Comparison of ENCODE assay signal across 13 mouse cellular contexts in genomic region chr3:87376195-87377165, GRCm38 (mm10). TPM values are rescaled to one million over a fixed set of nuclear protein-coding genes. Genes with fewer than 3 reads are reported as not detected.
DNase-seq lines count a peak whose midpoint lies in the region; ATAC-seq and TF ChIP-seq lines count a peak whose summit lies in the region.
"Had no signal": no experiment of that assay in that cellular context is flagged by ENCODE, and none has a peak within 500 bp of the region (broad histone marks: within the 10 kb centered on the region; RNA-seq: fewer than 3 reads in every experiment).

Gene Fcrl1, plus strand, starts transcription at chr3:87376387.

- intact Hi-C loops in heart, postnatal 36 days (cut with DNase I), result no loop called here

- peak within 1 kb of the TSS; percentile 27 for H3K9ac ChIP-seq in CH12.LX (ENCODE audit: insufficient read depth, low read depth)
- H3K9ac ChIP-seq in forebrain, embryonic 16.5 days (replicated peaks; ENCODE audit: low read depth, low read length), result no peak within 1 kb of the TSS
- H3K9ac ChIP-seq: heart, embryonic 15.5 days; limb, embryonic 12.5 days had no signal

- dilution Hi-C loops in CH12.LX (cut with MboI; ENCODE audit: extremely low pct_ligation_motif_present, extremely low pct_unique_long_range_greater_than_20kb, low sequenced_read_pairs), result no loop called here

- no peaks in the 10 kb centered on the region for H3K27me3 ChIP-seq in CH12.LX (replicated peaks)
- no peaks in the 10 kb centered on the region for H3K27me3 ChIP-seq in forebrain, embryonic 16.5 days (replicated peaks; ENCODE audit: control insufficient read depth, insufficient read depth, low read length)
- H3K27me3 ChIP-seq: heart, embryonic 15.5 days; limb, embryonic 12.5 days had no signal

- H3K36me3 ChIP-seq in CH12.LX (replicated peaks in 1 of 2; ENCODE audit: control insufficient read depth in 1 of 2, insufficient read depth in 1 of 2, low read length in 1 of 2), result peaks cover 0 to 3% of the 10 kb centered on the region in 2 experiments
- no peaks in the 10 kb centered on the region for H3K36me3 ChIP-seq in forebrain, embryonic 16.5 days (ENCODE audit: control insufficient read depth, insufficient read depth)
- H3K36me3 ChIP-seq: heart, embryonic 15.5 days; limb, embryonic 12.5 days had no signal

- ATAC-seq in monocyte, adult 5-6 weeks (replicated peaks; ENCODE audit: insufficient number of reproducible peaks, low FRiP score, low TSS enrichment, poor library complexity, severe bottlenecking), result peak; percentile 81
- no peak for ATAC-seq in forebrain, embryonic 16.5 days

- no peak for TF ChIP-seq CTCF in CH12.LX (conservative IDR thresholded peaks at IDR 0.05 in 1 of 2, IDR thresholded peaks at IDR 0.05 in 1 of 2; ENCODE audit: low read depth in 2 of 2, low read length in 2 of 2)

- H3K79me2 ChIP-seq in CH12.LX (replicated peaks; ENCODE audit: control insufficient read depth, extremely low read depth, insufficient read depth, poor library complexity, severe bottlenecking), result no peaks in the 10 kb centered on the region

- TF ChIP-seq RAD21 in CH12.LX (IDR thresholded peaks at IDR 0.05; ENCODE audit: low read depth, low read length), result no peak

- 85% methylated on average over 18 of the region's 18 CpGs for WGBS in forebrain, embryonic 16.5 days

- H3K4me1 ChIP-seq in CH12.LX (ENCODE audit: control insufficient read depth in 1 of 2, insufficient read depth in 2 of 2), result peaks cover 6 to 18% of the 10 kb centered on the region in 2 experiments
- H3K4me1 ChIP-seq in forebrain, embryonic 16.5 days (replicated peaks; ENCODE audit: control insufficient read depth, insufficient read depth, low read length), result no peaks in the 10 kb centered on the region
- H3K4me1 ChIP-seq: limb, embryonic 12.5 days had no signal

- peak within 1 kb of the TSS; percentile 80 for H3K4me2 ChIP-seq in CH12.LX (ENCODE audit: insufficient read depth, low read depth, poor library complexity, severe bottlenecking)
- no peak within 1 kb of the TSS for H3K4me2 ChIP-seq in forebrain, embryonic 16.5 days (ENCODE audit: low read length)
- H3K4me2 ChIP-seq: heart, embryonic 15.5 days; limb, embryonic 12.5 days had no signal

- in situ Hi-C loops in CH12.LX (cut with MboI; ENCODE audit: low pct_ligation_motif_present, low pct_unique_long_range_greater_than_20kb, low sequenced_read_pairs), result no loop called here

- peak; percentile 82 for DNase-seq in heart, adult 11 months
- DNase-seq in heart, postnatal 36 days, result no peak
- peak; percentile 67 for DNase-seq in CH12.LX (ENCODE audit: extremely low read depth)
- DNase-seq in c-Kit-positive CD71-negative TER-119-negative erythroid progenitor cells, embryonic 14.5 days (ENCODE audit: low read depth), result peak; percentile 28
- DNase-seq in embryo, embryonic 10.5 days (ENCODE audit: low spot score), result no peak
- no peak for DNase-seq in layer of hippocampus, adult 8-10 months (ENCODE audit: low spot score in 2 of 2)
- DNase-seq: adrenal gland, postnatal 36 days had no signal

- TF ChIP-seq EP300 in CH12.LX (IDR thresholded peaks at IDR 0.05; ENCODE audit: low read length), result peak; percentile 54

- 0 out of 2 replicates have a peak, but pooled peaks have one; percentile 19 for TF ChIP-seq POLR2A in CH12.LX (IDR thresholded peaks at IDR 0.05; ENCODE audit: low read depth, low read length)

- H3K27ac ChIP-seq in CH12.LX (ENCODE audit: insufficient read depth, low read depth), result peak within 1 kb of the TSS; percentile 30; the same call in 1 of the 2 replicates
- H3K27ac ChIP-seq in forebrain, embryonic 16.5 days (ENCODE audit: low read length), result no peak within 1 kb of the TSS
- H3K27ac ChIP-seq: heart, embryonic 15.5 days; limb, embryonic 12.5 days had no signal

- no peaks in the 10 kb centered on the region for H3K9me3 ChIP-seq in CH12.LX (replicated peaks; ENCODE audit: low read length)
- H3K9me3 ChIP-seq in forebrain, embryonic 16.5 days (ENCODE audit: control insufficient read depth, low read length), result no peaks in the 10 kb centered on the region
- H3K9me3 ChIP-seq: heart, embryonic 15.5 days; limb, embryonic 12.5 days had no signal

- peak within 1 kb of the TSS; percentile 50 to 63 (median 60) for H3K4me3 ChIP-seq in CH12.LX (replicated peaks in 1 of 3; ENCODE audit: low read depth in 2 of 3, low read length in 2 of 3, poor library complexity in 1 of 3)
- no peak within 1 kb of the TSS for H3K4me3 ChIP-seq in forebrain, embryonic 16.5 days (replicated peaks; ENCODE audit: low read length)
- H3K4me3 ChIP-seq: heart, embryonic 15.5 days; limb, embryonic 12.5 days; myocyte had no signal

TF ChIP-seq in CH12.LX, 34 proteins besides CTCF, POLR2A, EP300 and RAD21:
- TF ChIP-seq TCF12 (IDR thresholded peaks at IDR 0.05; ENCODE audit: low read depth, low read length) (peak; percentile 8; the same call in 1 of the 2 replicates), MEF2A (IDR thresholded peaks at IDR 0.05; ENCODE audit: borderline replicate concordance, low read depth, low read length) (peak; percentile 29; the same call in 1 of the 2 replicates), ELF1 (IDR thresholded peaks at IDR 0.05; ENCODE audit: low read depth, low read length) (peak; percentile 44; the same call in 1 of the 2 replicates), USF2 (conservative IDR thresholded peaks at IDR 0.05; ENCODE audit: low read depth, low read length) (peak; percentile 68), USF1 (IDR thresholded peaks at IDR 0.05; ENCODE audit: low read depth, low read length) (peak; percentile 71), ETS1 (conservative IDR thresholded peaks at IDR 0.05; ENCODE audit: low read depth, low read length) (peak; percentile 60), MAX (IDR thresholded peaks at IDR 0.05; ENCODE audit: low read length) (peak; percentile 64), ZMIZ1 (IDR thresholded peaks at IDR 0.05; ENCODE audit: low read depth, low read length) (no peak), HCFC1 (IDR thresholded peaks at IDR 0.05; ENCODE audit: low read depth, low read length) (no peak), BHLHE40 (IDR thresholded peaks at IDR 0.05; ENCODE audit: low read depth, low read length) (peak; percentile 93), TBP (conservative IDR thresholded peaks at IDR 0.05; ENCODE audit: low read depth, low read length) (0 out of 2 replicates have a peak, but pooled peaks have one; percentile 57), CHD2 (IDR thresholded peaks at IDR 0.05; ENCODE audit: low read length) (no peak), ZNF384 (IDR thresholded peaks at IDR 0.05; ENCODE audit: low read depth, low read length) (peak; percentile 81)
TF ChIP-seq in CH12.LX: peak in this region for 10.

RNA-seq across cellular contexts. Expression of gene Fcrl1, which starts in this region (rescaled TPM):
- total RNA-seq in heart, postnatal 36 days (2021), result under 1 TPM in 1 of 2 experiments, not detected in 1; 0.31 TPM
- 17.6 and 20.6 TPM in 2 replicates for total RNA-seq in CH12.LX (2012; rRNA removed)
- 45.2 and 47.1 TPM in 2 replicates for total RNA-seq in CH12.LX (2014; rRNA removed)
- 50.1 and 54.9 TPM in 2 replicates for polyA plus RNA-seq in CH12.LX (2012; ENCODE audit: insufficient read length, low read depth)
- 18.4 to 24.6 TPM (median 22.8 TPM) in 3 replicates for total RNA-seq in monocyte, adult 5-6 weeks (2017)
- polyA plus RNA-seq in forebrain, embryonic 16.5 days (2015; fragmentation: Nextera tagmentation; extraction: Ambion mirVana), result 0.17 TPM in 1 of 2 replicates, not detected in the other
- total RNA-seq in layer of hippocampus, adult 8-10 months (2022), result under 1 TPM in 3 of 4 experiments, not detected in 1; 0.25 to 0.86 (median 0.45) TPM
- polyA plus RNA-seq: embryonic facial prominence, embryonic 11.5 days; limb, embryonic 12.5 days; myocyte had no signal

Comparison
In these comparisons a context has a peak if more than half of its experiments do, and no peak if none do; other contexts are left out.
1. RNA of gene Fcrl1 (total RNA-seq): 17.6 to 47.1 TPM in CH12.LX and 18.4 to 24.6 TPM in monocyte, adult 5-6 weeks; 0.25 to 0.86 TPM in layer of hippocampus, adult 8-10 months and 0.31 TPM in heart, postnatal 36 days; every median in the first group is over 4 times any median in the second.
2. RNA of gene Fcrl1 (polyA plus RNA-seq): 50.1 to 54.9 TPM in CH12.LX; 0.17 TPM in forebrain, embryonic 16.5 days; every median in the first group is over 10 times any median in the second.
3. DNase-seq: peak in heart, adult 11 months (single experiment), CH12.LX (single experiment) and c-Kit-positive CD71-negative TER-119-negative erythroid progenitor cells, embryonic 14.5 days (single experiment); none in heart, postnatal 36 days (0 of 2), embryo, embryonic 10.5 days (single experiment) and layer of hippocampus, adult 8-10 months (0 of 2).